Mouse (Mus musculus): Measurements from ENCODE around the gene Snx5. TPM values are rescaled to one million over a fixed set of nuclear protein-coding genes. Genes with fewer than 3 reads are reported as not detected.

Gene Snx5
- total and polyA plus RNA-seq, 2 experiments = 17.2 to 60.3 TPM

DNA sequence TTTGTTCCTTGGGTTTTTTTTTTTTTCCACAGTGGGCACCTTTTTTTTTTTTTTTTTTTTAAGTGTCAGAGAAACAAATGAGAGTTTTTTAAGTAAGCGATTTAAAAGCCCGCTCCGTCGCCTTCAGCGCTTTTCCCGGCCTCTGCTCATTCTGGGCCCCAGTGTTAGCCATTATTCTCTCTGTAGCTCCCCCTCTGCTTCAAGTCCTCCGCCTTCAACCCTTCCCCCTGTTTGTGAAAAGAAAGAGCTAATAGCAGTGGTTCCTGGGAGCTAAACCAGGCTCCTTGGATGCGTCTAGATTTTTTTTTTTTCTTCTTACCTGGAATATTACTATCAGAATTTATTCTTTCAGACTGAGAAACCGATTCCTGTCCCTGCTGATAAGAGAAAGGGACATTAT, 55.1 kb downstream of the Snx5 start:
- Histone ChIP-seq H3K4me3 (ENCODE audit: insufficient read depth, low read depth, low read length) (no peak overlapping the region), H3K9ac (ENCODE audit: low read depth, low read length) (no peak overlapping the region), H3K79me2 (ENCODE audit: control insufficient read depth, insufficient read depth, low read length) (no peaks in the 10 kb centered on the region), H3K36me3 (ENCODE audit: control insufficient read depth, insufficient read depth, low read length) (no peaks in the 10 kb centered on the region), H3K27ac (replicated peaks; ENCODE audit: insufficient read depth, low read depth, low read length) (no peak overlapping the region), H3K27me3 (ENCODE audit: control insufficient read depth, insufficient read depth, low read length) (no peaks in the 10 kb centered on the region), H3K4me1 (ENCODE audit: control insufficient read depth, insufficient read depth, low read length) (no peaks in the 10 kb centered on the region)
- TF ChIP-seq POLR2A (IDR thresholded peaks at IDR 0.05; ENCODE audit: extremely low read depth, insufficient read depth, low read length) (no peak), CTCF (IDR thresholded peaks at IDR 0.05; ENCODE audit: low read depth, low read length) (no peak)
- WGBS = 90% methylated on average over 9 of the region's 9 CpGs
- no peak for DNase-seq (ENCODE audit: extremely low read depth, low read depth, low spot score)

- TF ChIP-seq POLR2A (IDR thresholded peaks at IDR 0.05; ENCODE audit: extremely low read depth, insufficient read depth, low read length) (no peak), CTCF (IDR thresholded peaks at IDR 0.05; ENCODE audit: low read depth, low read length) (no peak)
- no peak overlapping the region for H3K4me3 ChIP-seq (ENCODE audit: insufficient read depth, low read depth, low read length)
- H3K27me3 ChIP-seq (ENCODE audit: control insufficient read depth, insufficient read depth, low read length) = no peaks in the 10 kb centered on the region
- H3K27ac ChIP-seq (replicated peaks; ENCODE audit: insufficient read depth, low read depth, low read length) = no peak overlapping the region
- no peak for DNase-seq (ENCODE audit: extremely low read depth, low read depth, low spot score)
- WGBS = 75% methylated on average over 7 of the region's 7 CpGs
- no peaks in the 10 kb centered on the region for H3K36me3 ChIP-seq (ENCODE audit: control insufficient read depth, insufficient read depth, low read length)
- H3K79me2 ChIP-seq (ENCODE audit: control insufficient read depth, insufficient read depth, low read length) = no peaks in the 10 kb centered on the region
- H3K9ac ChIP-seq (ENCODE audit: low read depth, low read length) = no peak overlapping the region
- no peaks in the 10 kb centered on the region for H3K4me1 ChIP-seq (ENCODE audit: control insufficient read depth, insufficient read depth, low read length)
Measured at GRCm38 (mm10) chr2:144215195-144215594, 55.5 kb downstream of the Snx5 start.

DNA sequence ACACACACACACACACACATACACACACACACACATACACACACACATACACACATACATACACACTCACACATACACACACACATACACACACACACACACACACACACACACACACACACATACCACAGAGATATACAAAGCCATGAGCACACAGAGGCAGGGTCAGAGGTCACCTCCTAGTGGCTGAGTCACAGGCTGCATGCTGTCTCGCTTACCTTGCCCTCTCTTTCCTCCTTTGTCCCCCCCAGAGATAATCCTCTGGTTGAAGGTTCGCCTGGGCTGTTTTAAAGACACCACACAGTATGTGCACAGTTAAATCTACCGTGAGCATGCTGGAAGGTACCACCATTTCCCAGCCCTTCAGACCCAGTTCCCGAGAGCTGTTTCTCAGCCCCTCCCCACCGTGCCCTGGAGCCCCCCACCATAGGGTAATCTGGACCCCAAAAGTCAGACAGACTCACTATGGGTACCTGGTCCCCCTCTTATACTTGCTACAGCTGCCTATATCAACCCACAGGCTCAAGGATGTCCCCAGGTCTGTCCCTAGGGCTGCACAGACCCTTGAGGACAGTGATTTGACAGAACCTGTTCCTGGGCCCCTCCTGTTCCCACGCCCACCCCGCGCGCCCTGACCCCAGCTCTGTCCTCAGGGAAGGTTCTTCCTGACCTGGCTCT, 56.1 kb downstream of the Snx5 start:
- TF ChIP-seq POLR2A (IDR thresholded peaks at IDR 0.05; ENCODE audit: extremely low read depth, insufficient read depth, low read length) (no peak), CTCF (IDR thresholded peaks at IDR 0.05; ENCODE audit: low read depth, low read length) (peak; percentile 52)
- Histone ChIP-seq H3K27me3 (ENCODE audit: control insufficient read depth, insufficient read depth, low read length) (no peaks in the 10 kb centered on the region), H3K36me3 (ENCODE audit: control insufficient read depth, insufficient read depth, low read length) (no peaks in the 10 kb centered on the region), H3K79me2 (ENCODE audit: control insufficient read depth, insufficient read depth, low read length) (no peaks in the 10 kb centered on the region), H3K4me3 (ENCODE audit: insufficient read depth, low read depth, low read length) (no peak overlapping the region), H3K4me1 (ENCODE audit: control insufficient read depth, insufficient read depth, low read length) (no peaks in the 10 kb centered on the region), H3K27ac (replicated peaks; ENCODE audit: insufficient read depth, low read depth, low read length) (no peak overlapping the region), H3K9ac (ENCODE audit: low read depth, low read length) (no peak overlapping the region)
- WGBS = 74% methylated on average over 9 of the region's 9 CpGs
- no peak for DNase-seq (ENCODE audit: extremely low read depth, low read depth, low spot score)

- Histone ChIP-seq H3K9ac (ENCODE audit: low read depth, low read length) (no peak overlapping the region), H3K4me1 (ENCODE audit: control insufficient read depth, insufficient read depth, low read length) (no peaks in the 10 kb centered on the region), H3K4me3 (ENCODE audit: insufficient read depth, low read depth, low read length) (no peak overlapping the region), H3K79me2 (ENCODE audit: control insufficient read depth, insufficient read depth, low read length) (no peaks in the 10 kb centered on the region), H3K36me3 (ENCODE audit: control insufficient read depth, insufficient read depth, low read length) (no peaks in the 10 kb centered on the region), H3K27ac (replicated peaks; ENCODE audit: insufficient read depth, low read depth, low read length) (no peak overlapping the region), H3K27me3 (ENCODE audit: control insufficient read depth, insufficient read depth, low read length) (no peaks in the 10 kb centered on the region)
- 80% methylated on average over 6 of the region's 6 CpGs for WGBS
- no peak for TF ChIP-seq POLR2A (IDR thresholded peaks at IDR 0.05; ENCODE audit: extremely low read depth, insufficient read depth, low read length)
- TF ChIP-seq CTCF (IDR thresholded peaks at IDR 0.05; ENCODE audit: low read depth, low read length) = no peak
- peak; percentile 33 for DNase-seq (ENCODE audit: extremely low read depth, low read depth, low spot score)
Measured at GRCm38 (mm10) chr2:144213803-144214202, 56.9 kb downstream of the Snx5 start.

- 83% methylated on average over 3 of the region's 3 CpGs for WGBS
Measured at GRCm38 (mm10) chr2:144209425-144209824, 61.3 kb downstream of the Snx5 start.

GRCm38 (mm10) chr2:144207365-144207764, 63.3 kb downstream of the Snx5 start:
- no peaks in the 10 kb centered on the region for H3K36me3 ChIP-seq (ENCODE audit: control insufficient read depth, insufficient read depth, low read length)
- no peak overlapping the region for H3K4me3 ChIP-seq (ENCODE audit: insufficient read depth, low read depth, low read length)
- H3K27me3 ChIP-seq (ENCODE audit: control insufficient read depth, insufficient read depth, low read length) = no peaks in the 10 kb centered on the region
- no peak for DNase-seq (ENCODE audit: extremely low read depth, low read depth, low spot score)
- H3K79me2 ChIP-seq (ENCODE audit: control insufficient read depth, insufficient read depth, low read length) = no peaks in the 10 kb centered on the region
- no peak for TF ChIP-seq CTCF (IDR thresholded peaks at IDR 0.05; ENCODE audit: low read depth, low read length)
- TF ChIP-seq POLR2A (IDR thresholded peaks at IDR 0.05; ENCODE audit: extremely low read depth, insufficient read depth, low read length) = no peak
- H3K4me1 ChIP-seq (ENCODE audit: control insufficient read depth, insufficient read depth, low read length) = no peaks in the 10 kb centered on the region
- H3K27ac ChIP-seq (replicated peaks; ENCODE audit: insufficient read depth, low read depth, low read length) = no peak overlapping the region
- H3K9ac ChIP-seq (ENCODE audit: low read depth, low read length) = no peak overlapping the region
- WGBS = 83% methylated on average over 1 of the region's 1 CpGs

More at GRCm38 (mm10) chr2:144209425-144209824, 61.3 kb downstream of the Snx5 start:
- DNase-seq (ENCODE audit: extremely low read depth, low read depth, low spot score) = no peak
- H3K36me3 ChIP-seq (ENCODE audit: control insufficient read depth, insufficient read depth, low read length) = no peaks in the 10 kb centered on the region
- H3K27ac ChIP-seq (replicated peaks; ENCODE audit: insufficient read depth, low read depth, low read length) = no peak overlapping the region
- TF ChIP-seq POLR2A (IDR thresholded peaks at IDR 0.05; ENCODE audit: extremely low read depth, insufficient read depth, low read length) (no peak), CTCF (IDR thresholded peaks at IDR 0.05; ENCODE audit: low read depth, low read length) (no peak)
- H3K4me1 ChIP-seq (ENCODE audit: control insufficient read depth, insufficient read depth, low read length) = no peaks in the 10 kb centered on the region
- H3K27me3 ChIP-seq (ENCODE audit: control insufficient read depth, insufficient read depth, low read length) = no peaks in the 10 kb centered on the region
- H3K9ac ChIP-seq (ENCODE audit: low read depth, low read length) = no peak overlapping the region
- H3K79me2 ChIP-seq (ENCODE audit: control insufficient read depth, insufficient read depth, low read length) = no peaks in the 10 kb centered on the region
- H3K4me3 ChIP-seq (ENCODE audit: insufficient read depth, low read depth, low read length) = no peak overlapping the region

Data from liver, adult 2 months (tissue).